Mouse (Mus musculus): ENCODE results near the gene Cry2. TPM values are rescaled to one million over a fixed set of nuclear protein-coding genes. Genes with fewer than 3 reads are reported as not detected.
"Not testable (repeated sequence)": the region's sequence is repeated elsewhere in the genome, so short reads cannot be mapped to it uniquely, and the experiment has no call there.

The Cry2 gene
- 24.0 and 25.5 TPM in 2 replicates for polyA plus RNA-seq (2014; fragmentation: Nextera tagmentation; extraction: Ambion mirVana)

DNA sequence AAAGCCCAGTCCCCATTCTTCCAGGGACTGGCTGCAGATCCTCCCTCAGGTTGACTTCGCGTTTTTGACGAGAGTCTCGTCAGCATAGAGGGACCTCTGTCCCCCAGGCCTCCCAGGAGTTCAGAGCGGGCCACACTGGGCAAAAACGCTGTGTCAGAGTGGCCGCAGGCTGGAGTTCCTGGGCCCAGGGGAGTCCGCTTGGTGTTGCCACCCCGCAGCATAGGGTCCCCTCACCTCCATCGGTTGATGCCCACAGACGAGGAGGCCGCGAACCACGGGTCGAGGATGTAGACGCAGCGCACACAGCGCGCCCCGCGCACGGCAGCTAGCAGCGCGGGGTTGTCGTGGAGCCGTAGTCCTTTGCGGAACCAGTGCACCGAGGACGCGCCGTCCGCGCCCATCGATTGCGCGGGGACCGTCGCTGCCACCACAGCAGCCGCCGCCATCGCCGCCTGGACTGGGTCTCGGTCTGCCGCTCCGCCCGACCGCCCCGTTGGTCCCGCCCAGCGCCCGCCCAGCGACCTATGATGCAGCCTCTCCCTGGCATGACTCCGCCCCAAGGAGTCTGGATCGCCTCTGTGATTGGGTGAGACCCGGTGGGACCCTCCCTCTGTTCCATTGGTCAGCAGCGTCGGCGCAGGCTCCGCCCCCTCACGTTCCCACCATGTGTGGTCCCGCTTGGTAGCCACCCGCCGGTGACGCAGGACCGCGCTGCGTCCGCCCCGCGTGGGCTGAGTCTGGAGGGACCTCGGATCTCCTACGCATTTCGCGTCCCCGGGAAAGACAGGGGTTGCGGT lies at the start of gene Cry2:
TSS of gene Cry2 (minus strand) at position 466 of the 797 bp plus-strand sequence.
- Histone ChIP-seq H3K9ac (ENCODE audit: low read length) (peak within 1 kb of the TSS; percentile 70), H3K4me1 (replicated peaks; ENCODE audit: control insufficient read depth, insufficient read depth, low read length) (peaks cover 11% of the 10 kb centered on the region), H3K9me3 (ENCODE audit: control insufficient read depth, low read length) (no peaks in the 10 kb centered on the region), H3K4me3 (ENCODE audit: low read depth, low read length) (peak within 1 kb of the TSS; percentile 66), H3K4me2 (ENCODE audit: low read depth, low read length, severe bottlenecking) (peak within 1 kb of the TSS; percentile 84), H3K27me3 (ENCODE audit: control insufficient read depth, insufficient read depth, low read length) (no peaks in the 10 kb centered on the region), H3K36me3 (ENCODE audit: control insufficient read depth, insufficient read depth, low read length) (no peaks in the 10 kb centered on the region), H3K27ac (ENCODE audit: low read depth, low read length) (no peak within 1 kb of the TSS)
- WGBS = under 1% methylated on average over 75 of the region's 76 CpGs
- peak; percentile 99 for DNase-seq (ENCODE audit: low spot score)
- ATAC-seq (replicated peaks; ENCODE audit: low FRiP score) = peak; percentile 99

DNA sequence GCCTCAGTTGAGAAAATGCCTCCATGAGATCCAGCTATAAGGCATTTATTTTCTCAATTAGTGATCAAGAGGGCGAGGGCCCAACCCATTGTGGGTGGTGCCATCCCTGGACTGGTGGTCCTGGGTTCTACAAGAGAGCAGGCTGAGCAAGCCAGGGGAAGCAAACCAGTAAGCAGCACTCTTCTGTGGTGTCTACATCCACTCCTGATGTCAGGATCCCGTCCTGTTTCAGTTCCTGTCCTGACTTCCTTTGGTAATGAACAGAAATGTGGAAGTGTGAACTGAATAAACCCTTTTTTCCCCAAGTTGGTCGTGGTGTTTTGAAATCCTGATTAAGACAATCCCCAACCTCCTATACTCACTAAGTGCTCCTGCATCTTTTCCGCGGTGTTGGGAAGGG lies 49.7 kb upstream of the Cry2 start:
- H3K4me2 ChIP-seq (ENCODE audit: low read depth, low read length, severe bottlenecking) = no peak overlapping the region
- no peak overlapping the region for H3K4me3 ChIP-seq (ENCODE audit: low read depth, low read length)
- no peaks in the 10 kb centered on the region for H3K36me3 ChIP-seq (ENCODE audit: control insufficient read depth, insufficient read depth, low read length)
- no peak for DNase-seq (ENCODE audit: low spot score)
- H3K4me1 ChIP-seq (replicated peaks; ENCODE audit: control insufficient read depth, insufficient read depth, low read length) = 0 out of 2 replicates have a peak, but pooled peaks cover 6% of the 10 kb centered on the region
- peaks cover 17% of the 10 kb centered on the region for H3K27me3 ChIP-seq (ENCODE audit: control insufficient read depth, insufficient read depth, low read length)
- H3K9ac ChIP-seq (ENCODE audit: low read length) = no peak overlapping the region
- no peak overlapping the region for H3K27ac ChIP-seq (ENCODE audit: low read depth, low read length)
- 65% methylated on average over 5 of the region's 5 CpGs for WGBS
- H3K9me3 ChIP-seq (ENCODE audit: control insufficient read depth, low read length) = no peaks in the 10 kb centered on the region
- no peak for ATAC-seq (replicated peaks; ENCODE audit: low FRiP score)

DNA sequence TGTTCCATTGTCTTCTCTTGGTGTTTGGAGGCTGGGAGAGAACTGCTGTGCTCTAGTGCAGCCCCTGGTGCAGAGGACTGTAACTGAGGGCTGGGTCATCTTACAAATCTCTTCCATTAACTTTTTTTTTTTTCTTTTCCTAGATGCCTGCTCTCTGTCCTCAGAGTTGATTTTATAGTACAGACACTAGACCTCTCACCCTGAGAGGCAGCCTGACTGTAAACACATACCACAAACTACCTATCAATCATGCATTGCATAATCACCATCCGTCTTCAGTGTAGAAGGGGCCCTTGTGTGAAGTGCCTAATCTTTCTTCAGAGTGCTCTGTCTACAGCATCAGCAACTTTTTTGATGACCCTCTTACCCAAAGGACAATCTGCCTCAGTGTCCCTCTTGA lies 48.7 kb upstream of the Cry2 start:
- 65% methylated on average over 1 of the region's 1 CpGs for WGBS
- no peak overlapping the region for H3K27ac ChIP-seq (ENCODE audit: low read depth, low read length)
- no peaks in the 10 kb centered on the region for H3K9me3 ChIP-seq (ENCODE audit: control insufficient read depth, low read length)
- DNase-seq (ENCODE audit: low spot score) (no peak), ATAC-seq (replicated peaks; ENCODE audit: low FRiP score) (no peak)
- no peak overlapping the region for H3K4me3 ChIP-seq (ENCODE audit: low read depth, low read length)
- H3K27me3 ChIP-seq (ENCODE audit: control insufficient read depth, insufficient read depth, low read length) = peaks cover 17% of the 10 kb centered on the region
- H3K4me1 ChIP-seq (replicated peaks; ENCODE audit: control insufficient read depth, insufficient read depth, low read length) = 0 out of 2 replicates have a peak, but pooled peaks cover 6% of the 10 kb centered on the region
- H3K9ac ChIP-seq (ENCODE audit: low read length) = no peak overlapping the region
- H3K36me3 ChIP-seq (ENCODE audit: control insufficient read depth, insufficient read depth, low read length) = no peaks in the 10 kb centered on the region
- no peak overlapping the region for H3K4me2 ChIP-seq (ENCODE audit: low read depth, low read length, severe bottlenecking)

DNA sequence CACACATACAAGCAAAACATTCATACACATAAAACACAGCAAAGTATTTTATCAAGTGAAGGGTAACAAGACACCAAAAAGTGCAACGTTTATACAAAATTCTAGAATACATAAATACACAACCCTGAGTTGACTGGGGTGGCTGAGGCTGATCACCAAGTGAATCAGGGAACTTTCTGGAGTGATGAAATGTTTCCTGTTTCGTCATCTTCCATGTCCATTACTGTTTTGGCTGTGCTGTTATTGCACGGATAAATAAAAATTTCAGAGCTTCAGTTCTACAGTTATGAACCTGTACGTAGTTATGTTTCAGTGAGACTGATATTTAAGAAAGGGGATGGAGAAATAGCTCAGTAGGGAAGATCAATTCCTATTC lies 44.5 kb upstream of the Cry2 start:
- 89% methylated on average over 4 of the region's 4 CpGs for WGBS
- no peak overlapping the region for H3K9ac ChIP-seq (ENCODE audit: low read length)
- H3K4me3 ChIP-seq (ENCODE audit: low read depth, low read length) = no peak overlapping the region
- no peaks in the 10 kb centered on the region for H3K36me3 ChIP-seq (ENCODE audit: control insufficient read depth, insufficient read depth, low read length)
- ATAC-seq (replicated peaks; ENCODE audit: low FRiP score) = no peak
- no peaks in the 10 kb centered on the region for H3K4me1 ChIP-seq (replicated peaks; ENCODE audit: control insufficient read depth, insufficient read depth, low read length)
- H3K27me3 ChIP-seq (ENCODE audit: control insufficient read depth, insufficient read depth, low read length) = no peaks in the 10 kb centered on the region; the same call in 1 of the 2 replicates
- H3K4me2 ChIP-seq (ENCODE audit: low read depth, low read length, severe bottlenecking) = no peak overlapping the region
- no peak overlapping the region for H3K27ac ChIP-seq (ENCODE audit: low read depth, low read length)
- H3K9me3 ChIP-seq (ENCODE audit: control insufficient read depth, low read length) = no peaks in the 10 kb centered on the region
- no peak for DNase-seq (ENCODE audit: low spot score)

DNA sequence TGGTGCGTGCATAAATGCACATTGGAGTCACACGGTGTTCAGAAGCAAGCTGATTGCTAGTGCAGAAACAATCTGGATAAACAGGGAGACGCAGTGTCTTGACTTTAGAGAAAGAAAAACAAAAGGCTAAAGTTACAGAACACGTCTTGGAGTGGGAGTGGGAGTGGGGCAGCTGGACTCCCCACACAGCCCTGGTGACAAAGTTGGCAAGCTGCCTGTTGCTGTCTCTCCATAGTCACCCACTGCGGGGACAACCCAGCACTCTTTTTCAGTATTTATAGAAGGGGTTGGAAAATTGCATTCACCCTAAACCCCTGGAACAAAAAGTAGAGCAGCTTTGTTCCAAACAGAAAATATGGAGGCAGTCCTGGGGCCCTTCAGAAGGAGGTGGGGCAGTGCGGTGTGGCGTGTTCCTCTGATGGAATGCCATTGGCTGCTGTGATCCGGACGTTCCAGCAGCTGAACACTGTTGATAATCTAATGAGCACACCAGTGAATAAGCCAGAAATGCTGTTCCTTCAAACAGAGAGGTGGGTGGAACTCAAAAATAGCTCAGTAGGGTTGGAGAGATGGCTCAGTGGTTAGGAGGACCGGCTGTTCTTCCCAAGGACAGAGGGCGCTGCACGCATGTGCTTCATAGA lies 43.9 kb upstream of the Cry2 start:
- WGBS = 84% methylated on average over 12 of the region's 12 CpGs
- ATAC-seq (replicated peaks; ENCODE audit: low FRiP score) (no peak), DNase-seq (ENCODE audit: low spot score) (no peak)
- Histone ChIP-seq H3K9ac (ENCODE audit: low read length) (no peak overlapping the region), H3K36me3 (ENCODE audit: control insufficient read depth, insufficient read depth, low read length) (no peaks in the 10 kb centered on the region), H3K27me3 (ENCODE audit: control insufficient read depth, insufficient read depth, low read length) (no peaks in the 10 kb centered on the region), H3K9me3 (ENCODE audit: control insufficient read depth, low read length) (no peaks in the 10 kb centered on the region), H3K4me3 (ENCODE audit: low read depth, low read length) (no peak overlapping the region), H3K4me1 (replicated peaks; ENCODE audit: control insufficient read depth, insufficient read depth, low read length) (no peaks in the 10 kb centered on the region), H3K4me2 (ENCODE audit: low read depth, low read length, severe bottlenecking) (no peak overlapping the region), H3K27ac (ENCODE audit: low read depth, low read length) (no peak overlapping the region)

DNA sequence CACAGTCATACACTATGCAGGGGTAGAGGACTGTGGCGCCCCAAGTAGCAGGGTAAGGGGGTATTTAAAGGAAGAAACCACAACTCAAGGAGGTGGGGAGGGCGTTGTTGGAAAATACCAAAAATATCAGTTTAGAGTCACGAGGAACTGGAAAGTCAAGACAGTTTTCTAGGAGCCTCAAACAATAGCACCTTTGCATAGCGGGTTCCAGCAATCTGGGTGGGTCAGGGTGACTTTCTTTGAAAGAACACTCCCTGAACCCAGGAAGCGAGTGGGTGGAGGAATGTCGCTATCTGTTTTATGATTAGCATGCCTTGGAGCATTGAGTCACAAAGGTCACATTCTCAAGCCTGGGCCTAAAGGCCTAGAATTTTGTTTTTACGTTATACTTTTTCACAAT lies 42.7 kb upstream of the Cry2 start:
- H3K4me1 ChIP-seq (replicated peaks; ENCODE audit: control insufficient read depth, insufficient read depth, low read length); ATAC-seq (replicated peaks; ENCODE audit: low FRiP score); H3K27me3 ChIP-seq (ENCODE audit: control insufficient read depth, insufficient read depth, low read length); DNase-seq (ENCODE audit: low spot score); H3K4me3 ChIP-seq (ENCODE audit: low read depth, low read length); H3K9me3 ChIP-seq (ENCODE audit: control insufficient read depth, low read length); H3K9ac ChIP-seq (ENCODE audit: low read length); H3K36me3 ChIP-seq (ENCODE audit: control insufficient read depth, insufficient read depth, low read length); H3K27ac ChIP-seq (ENCODE audit: low read depth, low read length); H3K4me2 ChIP-seq (ENCODE audit: low read depth, low read length, severe bottlenecking): not testable (repeated sequence)
- WGBS = 91% methylated on average over 7 of the region's 7 CpGs

DNA sequence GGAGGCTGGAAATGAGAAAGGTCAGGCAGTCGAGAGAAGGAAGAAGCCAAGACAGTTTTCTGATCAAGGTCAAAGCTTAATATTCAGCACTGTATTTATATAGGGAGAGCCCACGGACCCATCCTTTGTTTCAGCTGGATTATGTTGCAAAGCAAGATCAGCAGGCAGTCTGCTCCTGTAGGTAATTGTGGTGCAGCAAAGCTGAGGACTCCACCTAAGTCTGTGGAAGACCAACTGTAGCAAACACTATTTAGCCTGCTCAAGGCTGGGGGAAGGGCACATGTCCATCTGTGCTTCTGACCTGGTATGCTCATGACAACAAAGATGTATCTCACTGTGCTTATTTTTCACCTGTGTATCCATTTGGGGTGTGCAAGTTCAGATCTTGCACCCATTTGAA lies 41.9 kb upstream of the Cry2 start:
- Histone ChIP-seq H3K27me3 (ENCODE audit: control insufficient read depth, insufficient read depth, low read length) (no peaks in the 10 kb centered on the region), H3K9ac (ENCODE audit: low read length) (no peak overlapping the region), H3K27ac (ENCODE audit: low read depth, low read length) (no peak overlapping the region), H3K4me1 (replicated peaks; ENCODE audit: control insufficient read depth, insufficient read depth, low read length) (no peaks in the 10 kb centered on the region), H3K36me3 (ENCODE audit: control insufficient read depth, insufficient read depth, low read length) (no peaks in the 10 kb centered on the region), H3K4me3 (ENCODE audit: low read depth, low read length) (no peak overlapping the region), H3K4me2 (ENCODE audit: low read depth, low read length, severe bottlenecking) (no peak overlapping the region), H3K9me3 (ENCODE audit: control insufficient read depth, low read length) (no peaks in the 10 kb centered on the region)
- ATAC-seq (replicated peaks; ENCODE audit: low FRiP score) (no peak), DNase-seq (ENCODE audit: low spot score) (no peak)
- WGBS = 52% methylated on average over 2 of the region's 2 CpGs

DNA sequence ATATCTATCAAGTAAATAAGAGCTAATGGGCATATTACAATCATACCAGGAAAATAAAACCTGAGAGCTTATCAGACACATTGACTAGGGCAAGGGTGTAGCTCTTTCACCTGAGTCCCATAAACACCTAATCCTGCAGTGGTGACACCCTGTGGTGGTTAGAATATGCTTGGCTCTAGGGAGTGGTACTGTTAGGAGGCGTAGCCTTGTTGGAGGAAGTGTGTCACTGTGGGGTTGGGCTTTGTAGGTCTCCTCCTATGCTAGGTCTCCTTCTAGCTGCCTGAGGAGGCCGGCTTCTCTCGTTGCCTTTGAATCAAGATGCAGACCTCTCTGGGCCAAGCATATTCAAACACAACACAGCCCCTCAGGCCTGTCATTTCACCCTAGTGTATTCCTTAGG lies 41.1 kb upstream of the Cry2 start:
- no peak for DNase-seq (ENCODE audit: low spot score)
- 87% methylated on average over 3 of the region's 3 CpGs for WGBS

More for the DNA sequence above, 41.1 kb upstream of the Cry2 start:
- no peak for ATAC-seq (replicated peaks; ENCODE audit: low FRiP score)
- no peaks in the 10 kb centered on the region for H3K36me3 ChIP-seq (ENCODE audit: control insufficient read depth, insufficient read depth, low read length)
- no peak overlapping the region for H3K4me3 ChIP-seq (ENCODE audit: low read depth, low read length)
- no peaks in the 10 kb centered on the region for H3K27me3 ChIP-seq (ENCODE audit: control insufficient read depth, insufficient read depth, low read length)
- H3K27ac ChIP-seq (ENCODE audit: low read depth, low read length) = no peak overlapping the region
- H3K4me2 ChIP-seq (ENCODE audit: low read depth, low read length, severe bottlenecking) = no peak overlapping the region
- H3K4me1 ChIP-seq (replicated peaks; ENCODE audit: control insufficient read depth, insufficient read depth, low read length) = no peaks in the 10 kb centered on the region
- H3K9me3 ChIP-seq (ENCODE audit: control insufficient read depth, low read length) = no peaks in the 10 kb centered on the region
- H3K9ac ChIP-seq (ENCODE audit: low read length) = no peak overlapping the region
